Mouse (Mus musculus) ES-E14 (cell line): ENCODE results near the gene Cpne5. TPM values are rescaled to one million over a fixed set of nuclear protein-coding genes. Genes with fewer than 3 reads are reported as not detected.
"Not testable (repeated sequence)": the region's sequence is repeated elsewhere in the genome, so short reads cannot be mapped to it uniquely, and the experiment has no call there.

Experiments
- DNase-seq: peaks from one replicate; pipeline ENCODE4 v3.0.0-alpha.2; 2013; ENCODE audit warnings: low read depth, low spot score
- H3K27ac ChIP-seq: 2 replicates; pipeline ENCODE4 v1.5.1; 2012; ENCODE audit warnings: low read depth, mild to moderate bottlenecking, low read length, moderate library complexity, mixed read lengths; ENCODE audit not compliant: poor library complexity, insufficient read depth, severe bottlenecking
- H3K36me3 ChIP-seq: 2 replicates; pipeline ENCODE4 v1.6.1; 2012; ENCODE audit warnings: mild to moderate bottlenecking, low read length, moderate library complexity, mixed read lengths; ENCODE audit not compliant: control insufficient read depth, poor library complexity, insufficient read depth, severe bottlenecking
- H3K4me1 ChIP-seq, 2 experiments: fragments of 150-350 bp in 1 of 2; sonication (generic) in 1 of 2; 2 replicates each; pipeline ENCODE4 v1.6.1; 2012; ENCODE audit warnings: low read length in 2 of 2, mild to moderate bottlenecking in 1 of 2, mixed read lengths in 1 of 2; ENCODE audit not compliant: control insufficient read depth in 2 of 2, insufficient read depth in 2 of 2, poor library complexity in 1 of 2
- H3K4me3 ChIP-seq, 2 experiments: fragments of 150-350 bp in 1 of 2; sonication (generic) in 1 of 2; 2 replicates each; pipeline ENCODE4 v1.5.1; 2012; ENCODE audit warnings: low read length in 2 of 2, low read depth in 1 of 2, mild to moderate bottlenecking in 1 of 2, mixed read lengths in 1 of 2; ENCODE audit not compliant: insufficient read depth in 1 of 2, poor library complexity in 1 of 2, severe bottlenecking in 1 of 2
- H3K9ac ChIP-seq: 2 replicates; pipeline ENCODE4 v1.6.1; 2012; ENCODE audit warnings: low read depth, mild to moderate bottlenecking, low read length, mixed read lengths; ENCODE audit not compliant: poor library complexity, insufficient read depth, severe bottlenecking
- H3K9me3 ChIP-seq: fragments of 150-350 bp; sonication (generic); 2 replicates; pipeline ENCODE4 v1.6.1; 2012; ENCODE audit warnings: low read depth, mild to moderate bottlenecking, low read length; ENCODE audit not compliant: control insufficient read depth, insufficient read depth
- CHD2 ChIP-seq: IDR thresholded peaks from 2 replicates; pipeline ENCODE4 v1.6.1; 2014; ENCODE audit warnings: mild to moderate bottlenecking, low read depth, low read length, inconsistent platforms
- HCFC1 ChIP-seq: IDR thresholded peaks from 2 replicates; pipeline ENCODE4 v1.6.1; 2012; ENCODE audit warnings: low read length, inconsistent platforms, borderline replicate concordance; ENCODE audit not compliant: insufficient read depth
- MAFK ChIP-seq: IDR thresholded peaks from 2 replicates; pipeline ENCODE4 v1.6.1; 2014; ENCODE audit warnings: mild to moderate bottlenecking, low read depth, low read length, inconsistent platforms; ENCODE audit not compliant: insufficient read depth
- ZC3H11A ChIP-seq: IDR thresholded peaks from 2 replicates; pipeline ENCODE4 v1.6.1; 2012; ENCODE audit warnings: low read depth, mild to moderate bottlenecking, inconsistent platforms, low read length, borderline replicate concordance
- ZNF384 ChIP-seq: IDR thresholded peaks from 2 replicates; pipeline ENCODE4 v1.6.1; 2012; ENCODE audit warnings: low read depth, low read length, inconsistent platforms
- in situ Hi-C, 2 experiments: fragments of 600-800 bp; cut with MboI; formaldehyde crosslinking; loops; one replicate each; pipeline ENCODE4 v1.15.1; 2025; ENCODE audit warnings: low sequenced_read_pairs in 2 of 2, inconsistent platforms in 1 of 2; ENCODE audit not compliant: unreplicated experiment in 2 of 2
- total RNA-seq: library from RNA; depleted of rRNA; stranded (reverse); fragments of 300-350 nt; gene quantifications from 2 replicates; pipeline ENCODE4 v1.2.3, GENCODE M21; 2012; rRNA removed

The Cpne5 gene
- total RNA-seq, 1 experiment = 5.1 TPM

GRCm38 (mm10) chr17:29113591-29114352 is 124.2 kb downstream of the Cpne5 start, which contains the start of gene Rab44:
TSS of gene Rab44 (plus strand) at chr17:29114145.
- TF ChIP-seq HCFC1 (no peak), CHD2 (no peak), ZC3H11A (no peak), ZNF384 (no peak), MAFK (no peak)
- no peak for DNase-seq
- Histone ChIP-seq H3K9me3 (no peaks in the 10 kb centered on the region), H3K4me1 (peaks cover 0 to 7% of the 10 kb centered on the region in 2 experiments; a peak in 2 of 4 replicates), H3K9ac (no peak within 1 kb of the TSS; the same call in 1 of the 2 replicates), H3K36me3 (no peaks in the 10 kb centered on the region), H3K4me3 (no peak within 1 kb of the TSS), H3K27ac (no peak within 1 kb of the TSS)
- in situ Hi-C loops = no loop called here

GRCm38 (mm10) chr17:29111332-29111731 is 126.6 kb downstream of the Cpne5 start:
- in situ Hi-C loops = no loop called here
- TF ChIP-seq ZC3H11A (no peak), ZNF384 (no peak), CHD2 (no peak), HCFC1 (no peak), MAFK (no peak)
- DNase-seq = no peak
- Histone ChIP-seq H3K4me1 (peaks cover 0 to 3% of the 10 kb centered on the region in 2 experiments; a peak in 2 of 4 replicates), H3K36me3 (no peaks in the 10 kb centered on the region), H3K9ac (no peak overlapping the region), H3K27ac (no peak overlapping the region), H3K9me3 (no peaks in the 10 kb centered on the region), H3K4me3 (no peak overlapping the region)

DNA sequence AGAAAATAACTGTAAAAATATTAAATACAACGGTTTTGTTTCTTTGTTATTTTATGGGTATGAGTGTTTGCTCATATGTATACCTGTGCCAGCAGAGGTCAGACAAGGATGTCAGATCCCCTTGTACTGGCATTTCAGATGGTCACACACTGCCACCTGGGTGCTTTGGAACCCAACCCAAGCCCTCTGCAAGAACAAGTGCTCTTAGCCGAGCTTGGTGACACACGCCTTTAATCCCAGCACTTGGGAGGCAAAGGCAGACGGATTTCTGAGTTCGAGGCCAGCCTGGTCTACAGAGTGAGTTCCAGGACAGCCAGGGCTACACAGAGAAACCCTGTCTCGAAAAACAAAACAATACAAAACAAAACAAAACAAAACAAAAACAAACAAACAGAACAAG is 127.6 kb downstream of the Cpne5 start:
- H3K9ac ChIP-seq, H3K4me3 ChIP-seq, in situ Hi-C loops, H3K36me3 ChIP-seq, H3K9me3 ChIP-seq, H3K27ac ChIP-seq, H3K4me1 ChIP-seq, DNase-seq: not testable (repeated sequence)

Other genes starting within 250 kb of the Cpne5 start
- 78.0 and 85.7 TPM in 2 replicates for gene Stk38, start 230.2 kb downstream of the Cpne5 start, total RNA-seq
- 317 and 391 TPM in 2 replicates for gene Srsf3, start 205.5 kb downstream of the Cpne5 start, total RNA-seq
- gene Cdkn1a, start 147.2 kb downstream of the Cpne5 start, total RNA-seq = 17.8 and 32.3 TPM in 2 replicates
- gene Rab44, start 124.0 kb downstream of the Cpne5 start, total RNA-seq = 0.31 and 0.85 TPM in 2 replicates
- gene Ppil1, start 26.0 kb upstream of the Cpne5 start, total RNA-seq = 134 and 157 TPM in 2 replicates
- 50.9 and 54.5 TPM in 2 replicates for gene BC004004, start 30.6 kb upstream of the Cpne5 start, total RNA-seq
- gene Pi16, start 79.5 kb upstream of the Cpne5 start, total RNA-seq = 0.37 and 0.71 TPM in 2 replicates
- 187 and 217 TPM in 2 replicates for gene Mtch1, start 109.8 kb upstream of the Cpne5 start, total RNA-seq
- gene Fgd2, start 122.7 kb upstream of the Cpne5 start, total RNA-seq = 1.9 and 3.8 TPM in 2 replicates